Mouse (Mus musculus) spleen, adult 2 months (tissue): ENCODE measurements around the gene Ccnf.

Experiments
- CTCF ChIP-seq: fragments of 200-500 bp; IDR thresholded peaks from 2 replicates; pipeline ENCODE4 v1.5.1; 2011; ENCODE audit warnings: mild to moderate bottlenecking, inconsistent platforms; ENCODE audit not compliant: insufficient read depth, insufficient read length, insufficient replicate concordance; ENCODE audit errors: extremely low read depth
- POLR2A ChIP-seq: fragments of 200-500 bp; IDR thresholded peaks from 2 replicates; pipeline ENCODE4 v1.6.1; 2011; ENCODE audit warnings: low read depth, low read length, inconsistent platforms

GRCm38 (mm10) chr17:24267133-24267532 lies 15.8 kb upstream of the Ccnf start:
- TF ChIP-seq CTCF (no peak), POLR2A (no peak)
